Mouse (Mus musculus) lung, postnatal 0 days (tissue): ENCODE data around the gene Cdiptos. TPM values are rescaled to one million over a fixed set of nuclear protein-coding genes. Genes with fewer than 3 reads are reported as not detected.

ENCODE experiments used
- ATAC-seq: fragments of 200-750 bp; cut with Nextera tagmentation; 2 replicates; pipeline ENCODE4 v1.8.0; 2017; ENCODE audit warnings: moderate library complexity
- DNase-seq: peaks from one replicate; pipeline ENCODE4 v3.0.0-alpha.2; 2016; ENCODE audit warnings: low spot score
- H3K27ac ChIP-seq: fragments of 300-500 bp; sonication (generic); 2 replicates; pipeline ENCODE4 v1.5.1; 2014; ENCODE audit warnings: antibody characterized with exemption, mild to moderate bottlenecking, low read length, mixed read lengths
- H3K27me3 ChIP-seq: fragments of 300-500 bp; sonication (generic); replicated peaks from 2 replicates; pipeline ENCODE4 v1.6.1; 2014; ENCODE audit warnings: low read length, mixed read lengths; ENCODE audit not compliant: insufficient read depth
- H3K36me3 ChIP-seq: fragments of 300-500 bp; sonication (generic); 2 replicates; pipeline ENCODE4 v1.6.1; 2014; ENCODE audit warnings: low read length, mixed read lengths; ENCODE audit not compliant: insufficient read depth
- H3K4me1 ChIP-seq: fragments of 300-500 bp; sonication (generic); 2 replicates; pipeline ENCODE4 v1.6.1; 2014; ENCODE audit warnings: antibody characterized with exemption, low read depth, low read length, mixed read lengths; ENCODE audit not compliant: insufficient read depth
- H3K4me2 ChIP-seq: fragments of 300-500 bp; sonication (generic); replicated peaks from 2 replicates; pipeline ENCODE4 v1.6.1; 2014; ENCODE audit warnings: low read depth, mild to moderate bottlenecking, low read length, moderate library complexity, mixed read lengths
- H3K4me3 ChIP-seq: fragments of 300-500 bp; sonication (generic); 2 replicates; pipeline ENCODE4 v1.5.1; 2014; ENCODE audit warnings: low read depth, low read length
- H3K9ac ChIP-seq: fragments of 300-500 bp; sonication (generic); replicated peaks from 2 replicates; pipeline ENCODE4 v1.6.1; 2014; ENCODE audit warnings: low read depth, mild to moderate bottlenecking
- H3K9me3 ChIP-seq: fragments of 300-500 bp; sonication (generic); 2 replicates; pipeline ENCODE4 v1.6.1; 2016; ENCODE audit warnings: low read length, mixed read lengths
- CTCF ChIP-seq: IDR thresholded peaks from 2 replicates; pipeline ENCODE4 v1.5.1; 2016; ENCODE audit warnings: antibody characterized with exemption, mild to moderate bottlenecking
- EP300 ChIP-seq: IDR thresholded peaks from 2 replicates; pipeline ENCODE4 v1.6.1; 2016; ENCODE audit warnings: antibody characterized with exemption, mild to moderate bottlenecking, control low read depth
- WGBS: fragments of 180-500 bp; shearing (Covaris S2); extraction: QIAGEN DNeasy Blood & Tissue Kit; methylation state at CpG from one replicate; pipeline ENCODE4 v1.1.7; 2014; 5-methylcytosine and 5-hydroxymethylcytosine counted together
- polyA plus RNA-seq: library from polyadenylated mRNA; unstranded; fragments of >200 nt; fragmentation: Nextera tagmentation; extraction: Ambion mirVana; gene quantifications from 2 replicates; pipeline ENCODE4 v1.2.1, GENCODE M21; 2015

The Cdiptos gene
- polyA plus RNA-seq, 1 experiment from 2014 or later = 3.3 TPM

DNA sequence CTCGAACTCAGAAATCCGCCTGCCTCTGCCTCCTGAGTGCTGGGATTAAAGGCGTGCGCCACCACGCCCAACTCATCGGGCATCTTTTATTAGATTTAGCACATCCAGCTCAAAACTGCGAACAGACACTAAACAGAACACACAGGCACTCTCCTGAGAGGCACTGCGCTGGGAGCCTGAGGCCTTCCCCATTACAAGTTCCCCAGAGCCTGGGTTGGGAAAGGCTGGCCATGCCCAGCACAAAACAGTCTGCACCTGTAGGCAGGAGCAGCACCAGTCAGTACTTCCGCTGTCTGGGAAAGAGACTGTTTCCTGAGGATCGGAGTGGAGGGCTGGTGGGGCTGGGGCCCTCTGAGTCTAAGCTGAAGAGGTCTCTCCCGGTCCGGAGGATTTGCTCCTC, 39.1 kb upstream of the Cdiptos start:
- DNase-seq = no peak
- Histone ChIP-seq H3K27ac (0 out of 2 replicates have a peak overlapping the region, but pooled peaks have one; percentile 38), H3K4me3 (no peak overlapping the region), H3K36me3 (no peaks in the 10 kb centered on the region), H3K27me3 (no peaks in the 10 kb centered on the region), H3K9ac (no peak overlapping the region), H3K4me2 (no peak overlapping the region), H3K4me1 (peaks cover 4% of the 10 kb centered on the region; the same call in 1 of the 2 replicates), H3K9me3 (no peaks in the 10 kb centered on the region)
- no peak for ATAC-seq
- 93% methylated on average over 12 of the region's 12 CpGs for WGBS
- TF ChIP-seq CTCF (no peak), EP300 (no peak)

DNA sequence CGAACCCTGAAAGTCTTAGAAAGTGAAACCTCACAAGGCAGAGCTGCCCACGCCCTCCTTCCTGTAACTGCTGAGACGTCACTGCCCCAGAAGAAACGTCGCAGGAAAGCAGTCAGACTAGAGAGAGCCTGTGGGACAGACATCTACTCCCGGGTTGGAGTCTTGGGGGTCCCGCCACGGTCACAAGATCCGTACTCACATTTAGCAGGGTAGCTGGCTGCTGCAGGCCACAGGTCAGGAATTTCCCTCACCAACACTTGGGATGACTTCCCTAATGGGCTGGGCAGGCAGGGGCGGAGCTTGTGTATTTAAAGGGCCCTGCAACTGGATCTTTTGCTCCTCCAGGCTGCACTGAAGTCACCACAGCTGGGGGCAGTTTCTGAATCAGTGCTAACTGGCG, 38.4 kb upstream of the Cdiptos start, which contains the start of gene Mvp:
Gene Mvp, minus strand, starts transcription at position 302 of the 400 bp plus-strand sequence.
- Histone ChIP-seq H3K27ac (peak within 1 kb of the TSS; percentile 83), H3K4me3 (peak within 1 kb of the TSS; percentile 65), H3K36me3 (no peaks in the 10 kb centered on the region), H3K4me1 (peaks cover 4% of the 10 kb centered on the region; the same call in 1 of the 2 replicates), H3K4me2 (peak within 1 kb of the TSS; percentile 73), H3K9me3 (no peaks in the 10 kb centered on the region), H3K27me3 (no peaks in the 10 kb centered on the region), H3K9ac (peak within 1 kb of the TSS; percentile 68)
- TF ChIP-seq CTCF (no peak), EP300 (no peak)
- DNase-seq (peak; percentile 92), ATAC-seq (peak; percentile 13; the same call in 1 of the 2 replicates)
- WGBS = 10% methylated on average over 11 of the region's 11 CpGs

DNA sequence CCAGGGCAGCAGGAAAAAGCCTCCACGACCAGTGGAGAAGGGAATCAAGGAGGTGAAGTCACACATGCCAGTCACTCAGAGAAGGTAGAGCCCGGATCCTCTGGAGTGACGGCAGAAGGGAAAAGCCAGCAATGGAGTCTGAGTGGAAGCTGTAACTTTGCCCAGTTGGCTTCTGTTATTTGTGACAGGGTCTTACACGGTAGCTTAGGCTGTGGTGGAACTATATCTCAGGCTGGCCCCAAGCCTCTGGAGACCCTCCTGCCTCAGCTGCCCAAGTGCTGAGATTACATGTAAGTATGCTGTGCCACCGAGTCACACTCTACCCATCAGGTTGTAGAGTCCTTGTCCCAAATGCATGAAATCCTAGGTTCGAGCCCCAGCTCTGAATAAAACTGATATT, 37.5 kb upstream of the Cdiptos start:
- TF ChIP-seq EP300 = no peak
- peaks cover 4% of the 10 kb centered on the region; the same call in 1 of the 2 replicates for H3K4me1 ChIP-seq
- ATAC-seq = no peak
- H3K27ac ChIP-seq = no peak overlapping the region
- H3K27me3 ChIP-seq = no peaks in the 10 kb centered on the region
- 91% methylated on average over 6 of the region's 6 CpGs for WGBS
- peak overlapping the region; percentile 73 for H3K4me2 ChIP-seq
- H3K9me3 ChIP-seq = no peaks in the 10 kb centered on the region
- no peak overlapping the region for H3K9ac ChIP-seq
- no peak overlapping the region for H3K4me3 ChIP-seq
- no peaks in the 10 kb centered on the region for H3K36me3 ChIP-seq
- DNase-seq = no peak

DNA sequence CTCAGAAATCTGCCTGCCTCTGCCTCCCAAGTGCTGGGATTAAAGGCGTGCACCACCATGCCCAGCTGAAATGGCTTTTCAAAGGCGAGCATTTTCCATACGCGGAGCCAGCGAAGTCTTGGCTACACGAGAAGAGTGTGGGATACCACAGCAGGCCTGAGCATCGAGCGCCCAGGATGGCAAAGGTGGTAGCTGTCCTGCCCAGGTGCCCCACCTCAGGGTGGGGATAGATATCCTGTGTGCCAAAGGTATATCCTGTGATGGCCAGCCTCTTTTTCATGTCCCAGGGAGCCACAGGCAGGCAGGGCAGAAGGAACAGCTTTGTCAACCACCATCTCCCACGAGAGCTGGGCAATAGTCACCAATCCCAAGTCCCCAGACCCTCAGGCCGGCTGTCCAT, 36.9 kb upstream of the Cdiptos start:
- no peak overlapping the region for H3K4me3 ChIP-seq
- TF ChIP-seq CTCF (no peak), EP300 (no peak)
- no peaks in the 10 kb centered on the region for H3K27me3 ChIP-seq
- 93% methylated on average over 10 of the region's 10 CpGs for WGBS
- no peak for DNase-seq
- no peaks in the 10 kb centered on the region for H3K36me3 ChIP-seq
- no peak overlapping the region for H3K9ac ChIP-seq
- peaks cover 4% of the 10 kb centered on the region; the same call in 1 of the 2 replicates for H3K4me1 ChIP-seq
- no peaks in the 10 kb centered on the region for H3K9me3 ChIP-seq
- no peak for ATAC-seq
- no peak overlapping the region for H3K27ac ChIP-seq
- no peak overlapping the region for H3K4me2 ChIP-seq

DNA sequence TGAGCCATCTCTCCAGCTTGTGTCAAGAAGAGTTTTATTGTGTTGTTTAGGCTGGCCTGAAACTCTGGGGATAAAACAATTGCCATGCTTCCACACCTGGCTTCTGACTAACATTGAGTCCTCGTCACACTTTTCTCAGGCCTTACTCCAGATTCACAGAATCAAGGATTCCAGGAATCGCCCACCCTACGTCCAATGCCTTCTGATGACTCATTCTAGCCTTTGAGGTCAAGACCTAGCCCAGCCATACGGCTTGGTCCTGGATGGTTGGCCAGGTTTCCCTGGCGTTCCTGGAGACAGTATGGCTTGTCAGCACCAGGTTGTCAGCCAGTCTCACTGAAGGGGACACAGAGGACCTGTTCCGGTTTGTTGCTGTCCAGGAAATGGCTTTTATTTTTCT, 36.5 kb upstream of the Cdiptos start:
- Histone ChIP-seq H3K36me3 (no peaks in the 10 kb centered on the region), H3K9me3 (no peaks in the 10 kb centered on the region), H3K27ac (no peak overlapping the region), H3K9ac (no peak overlapping the region), H3K4me3 (no peak overlapping the region), H3K4me2 (no peak overlapping the region), H3K4me1 (peaks cover 4% of the 10 kb centered on the region; the same call in 1 of the 2 replicates), H3K27me3 (no peaks in the 10 kb centered on the region)
- DNase-seq = no peak
- TF ChIP-seq EP300 (no peak), CTCF (no peak)
- WGBS = 75% methylated on average over 6 of the region's 6 CpGs
- ATAC-seq = no peak

DNA sequence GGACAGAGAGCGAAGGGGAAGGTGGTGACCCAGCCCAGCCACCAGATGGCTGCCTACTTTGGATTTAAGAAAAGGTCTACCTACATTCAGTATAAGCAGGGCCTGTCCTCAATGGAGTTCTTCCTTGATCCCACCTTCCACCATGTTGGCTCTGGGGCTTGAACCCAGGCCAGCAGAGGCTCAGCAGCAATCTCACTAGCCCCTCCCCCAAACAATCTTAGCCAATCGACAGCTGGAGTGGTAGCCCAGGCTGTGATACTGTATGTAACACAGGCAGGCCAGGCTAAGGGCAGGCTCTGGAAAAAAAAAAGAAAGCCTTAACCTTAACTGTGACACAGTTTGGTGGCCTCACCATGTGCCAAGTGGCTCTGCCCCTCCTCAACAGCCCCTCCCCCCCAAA, 35.8 kb upstream of the Cdiptos start:
- Histone ChIP-seq H3K4me1 (peaks cover 4% of the 10 kb centered on the region; the same call in 1 of the 2 replicates), H3K9ac (no peak overlapping the region), H3K9me3 (no peaks in the 10 kb centered on the region), H3K4me3 (no peak overlapping the region), H3K4me2 (no peak overlapping the region), H3K27ac (no peak overlapping the region), H3K27me3 (no peaks in the 10 kb centered on the region), H3K36me3 (no peaks in the 10 kb centered on the region)
- DNase-seq (no peak), ATAC-seq (no peak)
- WGBS = 60% methylated on average over 2 of the region's 2 CpGs
- TF ChIP-seq CTCF (no peak), EP300 (no peak)

DNA sequence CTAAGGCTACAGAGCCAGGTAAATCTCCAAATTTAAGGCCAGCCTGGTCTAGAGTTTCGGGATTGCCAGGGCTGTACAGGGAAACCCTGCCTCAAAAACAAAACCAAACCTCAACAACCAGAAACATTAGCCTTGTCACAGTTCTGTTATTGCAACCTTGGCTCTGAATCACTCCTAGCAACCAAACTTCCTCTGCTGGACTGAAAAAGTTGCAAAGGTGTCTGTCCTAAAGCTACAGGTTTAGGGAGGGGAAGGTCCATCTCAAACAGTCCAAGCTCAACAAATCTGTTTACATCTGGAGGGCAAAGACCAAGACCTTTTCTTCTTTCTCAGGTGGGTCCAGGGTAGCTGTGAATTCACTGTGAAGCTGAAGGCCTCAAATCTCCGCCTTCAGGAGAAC, 35.2 kb upstream of the Cdiptos start:
- H3K9me3 ChIP-seq = no peaks in the 10 kb centered on the region
- WGBS = 85% methylated on average over 2 of the region's 2 CpGs
- H3K4me3 ChIP-seq = no peak overlapping the region
- no peak overlapping the region for H3K9ac ChIP-seq
- H3K36me3 ChIP-seq = no peaks in the 10 kb centered on the region
- no peak overlapping the region for H3K4me2 ChIP-seq
- peaks cover 4% of the 10 kb centered on the region; the same call in 1 of the 2 replicates for H3K4me1 ChIP-seq
- no peak overlapping the region for H3K27ac ChIP-seq
- no peaks in the 10 kb centered on the region for H3K27me3 ChIP-seq
- no peak for DNase-seq
- TF ChIP-seq EP300 (no peak), CTCF (no peak)
- no peak for ATAC-seq
